Mouse (Mus musculus): ENCODE measurements around the gene Rps10.

DNA sequence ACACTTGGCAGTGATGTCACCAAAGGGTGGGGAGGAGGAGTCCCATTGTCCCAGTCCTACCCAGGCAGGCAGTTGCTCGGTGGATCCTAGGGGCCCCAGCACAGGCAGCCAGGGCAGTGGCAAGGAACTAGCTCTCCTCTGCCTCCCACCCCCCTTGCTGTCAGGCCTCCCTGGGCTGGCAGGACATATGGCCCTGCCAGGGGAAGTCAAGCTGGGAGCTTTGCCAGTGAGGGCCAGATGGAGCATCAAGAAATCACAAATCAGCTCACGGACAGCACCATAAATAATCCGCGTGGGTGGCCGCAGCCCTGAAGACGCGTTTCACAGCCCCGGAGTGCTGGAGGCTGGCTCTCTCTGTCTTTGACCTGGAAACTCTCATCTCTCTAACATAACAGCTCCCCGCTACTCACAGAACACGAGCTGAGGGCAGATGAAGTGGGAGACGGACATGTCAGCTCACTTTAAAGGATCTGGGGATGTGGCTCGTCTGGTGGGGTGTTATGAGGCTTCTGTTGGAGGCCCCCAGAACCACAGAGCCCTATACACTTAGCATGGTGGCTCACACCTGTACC is 6.1 kb upstream of the Rps10 start:
- no peak for TF ChIP-seq CTCF (IDR thresholded peaks at IDR 0.05; ENCODE audit: extremely low read depth, insufficient read depth, insufficient read length, insufficient replicate concordance)
- no peak for TF ChIP-seq POLR2A (IDR thresholded peaks at IDR 0.05; ENCODE audit: low read depth, low read length)
